Mouse (Mus musculus) liver, adult 2 months (tissue): ENCODE data around the gene Cbln3. TPM values are rescaled to one million over a fixed set of nuclear protein-coding genes. Genes with fewer than 3 reads are reported as not detected.
A peak's percentile ranks its signal among the peaks of the same experiment; 100 is the strongest.

Experiments used
- DNase-seq: peaks from one replicate; pipeline ENCODE4 v3.0.0-alpha.2; 2011; ENCODE audit warnings: low read depth, low spot score; ENCODE audit errors: extremely low read depth
- H3K27ac ChIP-seq: fragments of 200-500 bp; replicated peaks from 2 replicates; pipeline ENCODE4 v1.5.1; 2012; ENCODE audit warnings: low read depth, mild to moderate bottlenecking, control low read depth, inconsistent platforms, low read length; ENCODE audit not compliant: insufficient read depth
- H3K27me3 ChIP-seq: fragments of 200-500 bp; 2 replicates; pipeline ENCODE4 v1.6.1; 2012; ENCODE audit warnings: mild to moderate bottlenecking, moderate library complexity, low read length, inconsistent platforms; ENCODE audit not compliant: control insufficient read depth, insufficient read depth
- H3K36me3 ChIP-seq: fragments of 200-500 bp; 2 replicates; pipeline ENCODE4 v1.6.1; 2012; ENCODE audit warnings: low read length, inconsistent platforms; ENCODE audit not compliant: control insufficient read depth, insufficient read depth
- H3K4me1 ChIP-seq: fragments of 200-500 bp; 2 replicates; pipeline ENCODE4 v1.6.1; 2011; ENCODE audit warnings: low read length; ENCODE audit not compliant: control insufficient read depth, insufficient read depth
- H3K4me3 ChIP-seq: fragments of 200-500 bp; 2 replicates; pipeline ENCODE4 v1.5.1; 2011; ENCODE audit warnings: low read depth, mild to moderate bottlenecking, control low read depth, low read length, moderate library complexity; ENCODE audit not compliant: insufficient read depth
- H3K79me2 ChIP-seq: fragments of 200-500 bp; 2 replicates; pipeline ENCODE4 v1.6.1; 2012; ENCODE audit warnings: inconsistent platforms, mild to moderate bottlenecking, low read length, moderate library complexity; ENCODE audit not compliant: control insufficient read depth, insufficient read depth
- H3K9ac ChIP-seq: fragments of 200-500 bp; 2 replicates; pipeline ENCODE4 v1.6.1; 2012; ENCODE audit warnings: low read depth, mild to moderate bottlenecking, control low read depth, inconsistent platforms, low read length
- CTCF ChIP-seq: fragments of 200-500 bp; IDR thresholded peaks from 2 replicates; pipeline ENCODE4 v1.5.1; 2011; ENCODE audit warnings: low read depth, low read length, control low read depth
- POLR2A ChIP-seq: fragments of 200-500 bp; IDR thresholded peaks from 2 replicates; pipeline ENCODE4 v1.6.1; 2011; ENCODE audit warnings: low read length, control low read depth; ENCODE audit not compliant: insufficient read depth; ENCODE audit errors: extremely low read depth
- WGBS: fragments of 180-500 bp; shearing (Covaris S2); methylation state at CpG from one replicate; pipeline ENCODE4 v1.1.7; 2018; 5-methylcytosine and 5-hydroxymethylcytosine counted together
- polyA plus RNA-seq: library from polyadenylated mRNA; depleted of rRNA; stranded (reverse); fragments of >200 nt; gene quantifications from 2 replicates; pipeline ENCODE4 v1.2.3, GENCODE M21; 2012
- total RNA-seq: library from RNA; depleted of rRNA; stranded (reverse); fragments of >200 nt; gene quantifications from 2 replicates; pipeline ENCODE4 v1.2.3, GENCODE M21; 2014

The Cbln3 gene
- total and polyA plus RNA-seq, 2 experiments = 0.18 to 0.64 TPM

DNA sequence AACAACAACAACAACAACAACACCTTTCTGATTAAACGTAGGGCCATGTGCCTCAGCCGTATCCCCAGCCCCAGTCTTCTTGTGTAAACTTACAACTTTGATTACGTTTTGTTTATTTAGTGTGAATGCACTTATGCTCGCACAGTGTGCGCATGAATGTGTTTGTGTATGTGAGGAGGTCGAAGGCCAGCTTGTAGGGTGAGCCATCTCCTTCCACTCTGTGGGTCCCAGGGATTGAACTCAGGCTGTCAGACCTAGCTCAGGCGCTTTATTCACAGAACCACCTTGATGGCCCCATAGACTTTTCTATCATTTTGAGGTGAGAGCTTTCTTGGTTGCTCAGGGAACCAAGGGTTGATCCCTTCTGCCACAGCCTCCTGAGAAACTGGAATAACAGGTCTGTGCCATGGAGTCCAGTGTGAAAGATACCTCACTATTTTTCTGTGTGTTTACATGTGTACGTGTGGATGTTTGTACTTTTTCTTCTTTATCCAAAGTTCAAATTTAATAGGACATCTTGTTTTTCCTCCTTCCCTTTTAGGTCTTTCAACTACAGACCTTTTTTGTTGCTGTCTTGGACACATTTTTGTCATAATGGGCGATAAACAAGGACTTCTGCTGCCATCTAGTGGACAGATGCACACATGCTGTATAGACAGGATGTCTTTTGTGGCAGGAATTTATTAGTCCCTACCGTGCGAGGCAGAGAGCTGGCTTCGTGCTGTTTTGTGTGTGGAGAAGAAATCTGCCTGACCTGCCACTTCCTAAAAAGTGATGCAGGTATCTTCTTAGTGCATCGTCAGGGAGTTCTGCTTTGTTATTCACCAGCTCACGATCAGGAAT lies 34.3 kb upstream of the Cbln3 start:
- H3K9ac ChIP-seq = no peak overlapping the region
- H3K4me1 ChIP-seq = no peaks in the 10 kb centered on the region
- no peaks in the 10 kb centered on the region for H3K36me3 ChIP-seq
- no peaks in the 10 kb centered on the region for H3K27me3 ChIP-seq
- no peak overlapping the region for H3K4me3 ChIP-seq
- no peaks in the 10 kb centered on the region for H3K79me2 ChIP-seq
- no peak overlapping the region for H3K27ac ChIP-seq
- no peak for TF ChIP-seq POLR2A
- peak; percentile 61 for TF ChIP-seq CTCF
- 25% methylated on average over 14 of the region's 14 CpGs for WGBS
- DNase-seq = peak; percentile 74

DNA sequence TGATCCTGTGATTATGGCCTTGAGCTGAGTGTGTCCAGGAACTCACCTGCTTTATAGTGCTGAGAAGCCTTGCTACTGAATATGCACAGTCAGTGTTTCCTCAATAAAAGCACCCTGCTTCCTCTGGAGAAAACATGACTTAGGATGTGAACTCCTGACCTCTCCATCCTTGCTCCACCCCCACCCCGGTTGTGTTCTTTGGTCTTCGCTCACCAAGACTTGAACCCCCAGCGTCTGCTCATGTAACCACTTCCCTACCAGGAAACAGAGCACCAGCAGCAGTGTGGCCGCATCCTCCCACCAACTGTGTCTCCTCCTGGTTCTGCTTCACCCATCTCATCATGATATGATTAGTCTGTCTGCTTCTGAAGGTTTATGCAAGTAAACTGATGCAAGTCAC lies 29.2 kb upstream of the Cbln3 start:
- 71% methylated on average over 4 of the region's 4 CpGs for WGBS
- Histone ChIP-seq H3K9ac (no peak overlapping the region), H3K27me3 (no peaks in the 10 kb centered on the region), H3K4me1 (no peaks in the 10 kb centered on the region), H3K4me3 (no peak overlapping the region), H3K36me3 (no peaks in the 10 kb centered on the region), H3K27ac (no peak overlapping the region), H3K79me2 (no peaks in the 10 kb centered on the region)
- no peak for DNase-seq
- TF ChIP-seq POLR2A = no peak
- TF ChIP-seq CTCF = no peak

DNA sequence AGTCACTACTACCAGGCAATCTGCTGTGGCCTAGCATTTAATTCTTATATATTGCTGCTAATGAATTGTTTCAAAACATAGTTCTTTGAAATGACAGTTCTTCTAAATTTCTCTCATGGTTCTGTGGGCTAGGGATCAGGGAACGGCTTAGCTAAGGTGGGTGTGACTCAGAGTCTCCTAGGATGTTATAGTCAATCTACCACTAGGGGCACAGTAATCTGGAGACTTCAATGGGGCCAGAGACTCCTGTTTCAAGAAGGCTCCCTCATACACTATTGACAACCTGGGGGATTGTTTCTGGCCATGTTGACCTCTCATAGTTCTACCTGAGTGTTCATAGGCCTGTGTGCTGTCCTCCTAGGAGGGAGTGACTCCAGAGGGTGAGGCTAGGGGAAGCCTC lies 21.3 kb upstream of the Cbln3 start:
- Histone ChIP-seq H3K27ac (no peak overlapping the region), H3K4me3 (no peak overlapping the region), H3K9ac (no peak overlapping the region), H3K27me3 (no peaks in the 10 kb centered on the region), H3K4me1 (no peaks in the 10 kb centered on the region), H3K36me3 (no peaks in the 10 kb centered on the region), H3K79me2 (no peaks in the 10 kb centered on the region)
- WGBS = 7% methylated on average over 1 of the region's 1 CpGs
- TF ChIP-seq POLR2A (no peak), CTCF (no peak)
- DNase-seq = no peak

DNA sequence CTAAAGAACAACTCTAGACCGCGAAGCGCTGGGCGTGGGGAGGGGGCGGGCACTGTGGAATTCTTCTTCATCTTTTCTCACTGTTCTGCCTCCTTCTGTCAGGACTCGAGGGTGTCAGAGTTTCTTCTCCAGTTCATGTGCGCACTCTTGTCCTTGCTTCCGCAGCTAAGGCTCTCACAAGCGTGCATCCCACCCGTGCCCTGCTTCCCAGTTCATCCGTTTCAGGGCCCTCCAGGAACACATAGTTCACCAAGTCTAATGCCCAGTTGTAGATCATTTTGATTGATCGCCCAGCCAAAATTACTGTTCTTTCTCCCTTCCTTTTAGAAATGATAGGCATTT lies 16.2 kb upstream of the Cbln3 start:
- Histone ChIP-seq H3K4me1 (peaks cover 8% of the 10 kb centered on the region; the same call in 1 of the 2 replicates), H3K9ac (peak overlapping the region; percentile 74), H3K4me3 (peak overlapping the region; percentile 57), H3K36me3 (peaks cover 13% of the 10 kb centered on the region), H3K79me2 (no peaks in the 10 kb centered on the region), H3K27ac (no peak overlapping the region), H3K27me3 (no peaks in the 10 kb centered on the region)
- TF ChIP-seq POLR2A (no peak), CTCF (no peak)
- 14% methylated on average over 12 of the region's 12 CpGs for WGBS
- DNase-seq = no peak

DNA sequence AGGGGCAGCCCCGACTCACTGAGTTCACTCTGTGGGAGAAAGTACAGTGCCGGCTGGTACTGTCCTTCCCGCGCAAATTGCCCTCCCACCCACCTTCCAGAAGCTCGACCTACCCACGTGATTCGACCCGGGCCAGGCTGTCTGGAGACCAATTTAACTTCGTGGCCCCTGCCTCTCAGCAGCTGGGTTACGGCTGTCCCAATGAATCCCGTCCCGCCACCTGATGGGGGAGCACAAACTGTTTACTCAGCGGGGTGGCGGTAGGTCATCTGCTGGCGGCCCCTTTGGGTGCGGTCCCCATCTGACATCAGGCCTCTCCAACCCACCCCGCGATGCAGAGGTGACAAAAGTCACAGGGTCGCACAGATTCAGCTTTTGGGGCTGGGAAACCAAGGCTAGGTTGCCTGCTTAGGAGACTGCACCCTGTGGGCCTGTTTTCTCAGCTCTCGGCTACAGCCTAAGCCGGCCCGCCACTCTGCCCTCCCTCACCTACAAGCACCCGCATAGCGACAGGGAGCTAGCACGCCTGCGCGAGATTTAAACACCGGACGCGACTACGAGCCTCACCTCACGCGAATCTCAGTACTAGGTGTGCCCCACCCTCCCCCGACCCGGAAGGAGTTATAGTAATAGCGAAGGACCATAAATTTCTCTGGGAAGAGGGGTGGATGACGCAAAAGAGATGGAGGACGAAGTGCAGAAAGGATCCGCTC lies 15.7 kb upstream of the Cbln3 start, which contains the start of gene Sdr39u1:
Gene Sdr39u1, minus strand, starts transcription at position 593 of the 713 bp plus-strand sequence.
- TF ChIP-seq POLR2A (peak; percentile 61; the same call in 1 of the 2 replicates), CTCF (no peak)
- peak; percentile 65 for DNase-seq
- under 1% methylated on average over 39 of the region's 39 CpGs for WGBS
- H3K27me3 ChIP-seq = no peaks in the 10 kb centered on the region
- H3K4me1 ChIP-seq = peaks cover 8% of the 10 kb centered on the region; the same call in 1 of the 2 replicates
- H3K4me3 ChIP-seq = peak within 1 kb of the TSS; percentile 57
- peak within 1 kb of the TSS; percentile 27 for H3K27ac ChIP-seq
- peak within 1 kb of the TSS; percentile 74 for H3K9ac ChIP-seq
- peaks cover 17% of the 10 kb centered on the region for H3K36me3 ChIP-seq
- H3K79me2 ChIP-seq = no peaks in the 10 kb centered on the region

DNA sequence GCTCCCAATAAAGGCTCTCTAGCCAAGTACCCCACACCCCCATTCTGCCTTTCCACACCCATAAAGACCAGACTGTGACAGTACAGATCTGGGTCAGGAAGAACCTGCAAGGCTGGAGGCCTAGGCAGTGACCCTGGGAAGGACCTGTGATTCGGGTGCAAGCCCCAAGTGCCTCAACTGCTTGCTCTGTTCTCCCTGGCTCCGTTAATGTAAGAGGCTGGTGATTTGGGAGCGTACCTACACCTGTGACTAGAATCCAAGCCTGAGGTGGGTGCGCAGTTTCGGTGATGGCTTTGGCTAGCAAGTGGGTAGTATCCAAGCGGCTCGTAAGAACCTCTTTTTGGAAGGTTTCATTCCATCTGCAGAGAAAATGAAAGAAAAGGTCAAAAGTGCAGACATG lies 14.8 kb upstream of the Cbln3 start:
- H3K27me3 ChIP-seq = no peaks in the 10 kb centered on the region
- no peak overlapping the region for H3K27ac ChIP-seq
- no peak overlapping the region for H3K4me3 ChIP-seq
- H3K36me3 ChIP-seq = peaks cover 26% of the 10 kb centered on the region
- H3K4me1 ChIP-seq = peaks cover 8% of the 10 kb centered on the region; the same call in 1 of the 2 replicates
- no peak for TF ChIP-seq CTCF
- WGBS = 86% methylated on average over 7 of the region's 7 CpGs
- H3K9ac ChIP-seq = no peak overlapping the region
- DNase-seq = no peak
- no peaks in the 10 kb centered on the region for H3K79me2 ChIP-seq
